Mouse (Mus musculus) hematopoietic stem cell, adult 5-6 weeks (primary cell): ENCODE data around the gene Vps35. TPM values are rescaled to one million over a fixed set of nuclear protein-coding genes. Genes with fewer than 3 reads are reported as not detected.

Experiments used
- ATAC-seq, 2 experiments: fragments of 125-278 bp in 1 of 2; replicated peaks in 1 of 2; 2 replicates each; pipeline ENCODE4 v1.8.0; 2016 to 2017; ENCODE audit warnings: inconsistent platforms in 2 of 2, mild to moderate bottlenecking in 2 of 2, moderate number of reproducible peaks in 2 of 2, low read depth in 1 of 2, moderate TSS enrichment in 1 of 2; ENCODE audit not compliant: low FRiP score in 2 of 2, poor library complexity in 2 of 2, severe bottlenecking in 2 of 2, insufficient read depth in 1 of 2, low TSS enrichment in 1 of 2
- total RNA-seq: library from RNA; stranded (forward); fragments of 172-1452, 232-1000 nt; gene quantifications from 2 replicates; pipeline ENCODE4 v1.2.3, GENCODE M21; 2017

The Vps35 gene
- total RNA-seq: 117 and 119 TPM in 2 replicates

- peak; percentile 92 to 93 for ATAC-seq
Measured at GRCm38 (mm10) chr8:85299434-85300077, at the start of gene Vps35, which contains the start of gene Orc6. Gene Vps35, minus strand, starts transcription at chr8:85299802. Gene Orc6, plus strand, starts transcription at chr8:85299632.

- ATAC-seq: no peak
Measured at GRCm38 (mm10) chr8:85339871-85340573, 40.4 kb upstream of the Vps35 start.

- no peak for ATAC-seq
Measured at GRCm38 (mm10) chr8:85337681-85338080, 38.1 kb upstream of the Vps35 start.

- ATAC-seq: no peak
Measured at GRCm38 (mm10) chr8:85336211-85336933, 36.8 kb upstream of the Vps35 start.

GRCm38 (mm10) chr8:85335105-85335504 is 35.5 kb upstream of the Vps35 start:
- no peak for ATAC-seq

DNA sequence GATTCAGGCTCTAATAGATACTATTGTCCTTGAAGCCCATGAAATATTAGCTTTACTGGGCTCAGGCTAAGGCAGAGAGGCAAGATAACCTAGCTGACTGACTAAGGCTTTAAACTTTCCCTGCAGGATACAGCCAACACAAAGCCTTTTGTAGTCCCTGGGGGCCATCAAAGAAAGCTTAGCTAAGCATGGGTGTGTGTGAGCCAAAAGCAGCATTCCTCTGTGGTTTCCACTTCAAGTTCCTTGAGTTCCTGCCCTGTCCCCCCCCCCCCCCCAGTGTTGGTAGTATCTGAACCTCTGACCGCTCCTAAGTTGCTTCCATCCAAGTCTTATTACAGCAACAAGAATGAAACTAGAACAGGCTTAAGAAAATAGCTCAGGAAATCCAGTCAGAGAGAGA is 29.9 kb upstream of the Vps35 start:
- ATAC-seq: no peak

DNA sequence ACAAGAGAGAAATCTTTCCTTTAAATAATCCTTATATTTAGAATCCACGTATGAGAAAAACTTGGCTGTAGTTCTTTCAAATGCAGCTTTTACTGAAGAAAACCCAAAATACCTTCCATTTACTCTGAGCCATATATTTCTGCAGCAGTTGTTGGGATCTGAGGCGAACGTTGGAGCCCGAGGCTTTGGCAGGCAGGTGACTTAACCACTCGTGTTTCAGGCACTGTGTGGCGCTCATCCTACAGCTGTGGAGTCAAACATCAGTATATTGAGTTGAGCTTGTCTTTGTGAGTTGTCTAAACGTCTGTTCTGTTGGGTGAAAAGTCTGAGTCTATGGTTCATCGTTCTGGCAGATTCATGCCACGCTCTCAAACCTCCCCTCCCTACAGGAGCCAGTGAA is 27.4 kb upstream of the Vps35 start:
- no peak for ATAC-seq

DNA sequence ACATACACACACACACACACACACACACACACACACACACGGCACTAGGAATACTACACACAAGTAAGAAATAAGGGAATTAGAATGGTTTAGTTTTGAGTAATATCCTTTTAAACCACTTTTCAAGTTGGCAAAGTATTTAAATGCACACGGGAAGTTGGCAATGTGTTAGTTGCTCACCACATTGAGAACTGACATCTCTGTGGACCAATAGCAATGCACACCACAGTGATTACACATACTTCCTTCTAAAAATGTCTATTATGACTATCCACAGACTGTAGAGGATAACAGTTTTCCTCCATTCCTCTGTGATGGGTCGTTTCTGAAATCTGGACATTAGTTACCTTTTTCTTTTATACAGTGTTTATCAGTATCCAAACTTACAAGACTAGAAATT is 23.5 kb upstream of the Vps35 start:
- peak; percentile 36 to 37; a peak in 1 of 4 replicates for ATAC-seq

DNA sequence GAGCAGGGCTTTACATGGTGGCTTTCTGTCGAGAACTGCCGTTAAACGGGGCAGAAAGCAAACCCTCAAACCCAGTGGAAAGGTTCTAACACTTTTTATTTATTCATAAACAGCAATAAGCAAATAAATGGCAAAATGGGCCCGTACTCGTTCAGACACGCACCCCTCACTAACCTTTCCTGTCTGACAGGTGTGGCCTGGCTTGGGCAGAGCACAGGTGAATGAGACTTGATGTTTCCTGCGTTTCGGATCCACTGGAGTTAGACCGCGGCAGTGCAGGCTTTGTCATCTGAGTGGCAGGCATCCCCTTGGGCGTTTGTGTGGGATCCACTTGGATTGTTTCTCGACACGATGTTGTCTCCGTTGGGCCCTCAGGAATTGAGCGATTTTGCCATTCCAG is 22.4 kb upstream of the Vps35 start:
- no peak for ATAC-seq

DNA sequence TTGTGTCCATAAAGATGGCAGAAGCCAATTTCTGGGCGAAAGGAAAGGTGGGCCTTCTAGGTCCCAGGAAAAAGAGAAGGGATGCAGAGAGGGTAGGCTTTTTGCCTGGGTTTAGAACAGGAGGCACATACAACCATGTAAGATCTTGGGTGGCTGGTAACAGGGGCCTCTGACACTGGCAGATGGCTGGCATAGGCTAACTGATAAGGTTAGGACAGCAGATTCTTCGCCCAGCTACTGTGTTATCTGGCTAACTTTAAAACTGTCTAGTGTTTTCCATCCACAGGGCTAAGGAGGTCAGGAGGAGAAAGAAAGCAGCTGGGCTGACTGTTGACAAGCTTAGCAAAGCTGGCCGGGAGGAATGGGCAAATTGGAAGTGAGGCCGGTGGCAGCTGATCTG is 18.9 kb upstream of the Vps35 start:
- ATAC-seq: no peak

GRCm38 (mm10) chr8:85313036-85313435 is 13.4 kb upstream of the Vps35 start:
- ATAC-seq: no peak

- peak; percentile 27 to 29; a peak in 1 of 4 replicates for ATAC-seq
Measured at GRCm38 (mm10) chr8:85311743-85312142, 12.1 kb upstream of the Vps35 start.

GRCm38 (mm10) chr8:85308564-85308963 is 9.0 kb upstream of the Vps35 start:
- ATAC-seq: no peak

DNA sequence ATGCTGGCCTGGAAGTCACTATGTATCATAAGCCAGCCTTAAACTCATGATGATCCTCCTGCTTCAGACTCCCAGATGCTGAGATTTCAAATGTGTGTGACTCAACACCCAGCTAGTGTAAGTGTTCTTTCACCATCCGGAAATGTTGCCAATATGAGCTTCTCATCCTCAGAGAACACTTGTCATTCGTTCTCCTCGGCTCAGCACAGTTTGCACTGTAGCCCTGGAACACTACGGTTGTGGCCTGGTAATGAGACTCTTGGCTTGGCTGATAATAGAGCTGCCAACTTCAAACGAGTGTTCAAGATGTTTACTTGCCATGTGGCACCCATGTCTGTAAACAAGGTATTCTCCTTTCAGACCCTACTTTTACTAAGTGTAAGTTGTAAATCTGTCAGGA is 3.9 kb upstream of the Vps35 start:
- ATAC-seq: no peak

DNA sequence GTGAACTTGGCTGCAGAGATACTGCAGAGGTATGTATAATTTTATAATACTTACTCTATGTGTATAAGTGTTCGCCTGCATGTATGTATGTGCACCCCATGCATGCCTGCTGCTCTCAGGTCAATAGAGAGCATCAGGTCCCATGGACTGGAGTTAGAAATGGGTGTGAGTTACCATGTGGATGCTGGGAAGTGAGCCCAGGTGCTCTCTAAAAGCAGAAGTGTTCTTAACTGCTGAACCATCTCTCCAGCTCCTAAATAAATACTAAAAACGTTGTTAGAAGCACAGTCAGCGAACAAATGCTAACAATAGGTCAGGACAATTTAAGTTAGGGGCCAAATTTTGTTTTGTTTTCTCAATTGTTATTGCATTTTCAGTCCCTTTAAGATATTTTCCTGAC is 3.3 kb upstream of the Vps35 start:
- ATAC-seq: no peak

- ATAC-seq: no peak
Measured at GRCm38 (mm10) chr8:85301941-85302340, 2.3 kb upstream of the Vps35 start.

GRCm38 (mm10) chr8:85298600-85299433 is 785 bp downstream of the Vps35 start:
- peak; percentile 6 to 22; a peak in 3 of 4 replicates for ATAC-seq
